Mouse (Mus musculus): ENCODE results near the gene Ptprt.
A peak's percentile ranks its signal among the peaks of the same experiment; 100 is the strongest.

The Ptprt gene

DNA sequence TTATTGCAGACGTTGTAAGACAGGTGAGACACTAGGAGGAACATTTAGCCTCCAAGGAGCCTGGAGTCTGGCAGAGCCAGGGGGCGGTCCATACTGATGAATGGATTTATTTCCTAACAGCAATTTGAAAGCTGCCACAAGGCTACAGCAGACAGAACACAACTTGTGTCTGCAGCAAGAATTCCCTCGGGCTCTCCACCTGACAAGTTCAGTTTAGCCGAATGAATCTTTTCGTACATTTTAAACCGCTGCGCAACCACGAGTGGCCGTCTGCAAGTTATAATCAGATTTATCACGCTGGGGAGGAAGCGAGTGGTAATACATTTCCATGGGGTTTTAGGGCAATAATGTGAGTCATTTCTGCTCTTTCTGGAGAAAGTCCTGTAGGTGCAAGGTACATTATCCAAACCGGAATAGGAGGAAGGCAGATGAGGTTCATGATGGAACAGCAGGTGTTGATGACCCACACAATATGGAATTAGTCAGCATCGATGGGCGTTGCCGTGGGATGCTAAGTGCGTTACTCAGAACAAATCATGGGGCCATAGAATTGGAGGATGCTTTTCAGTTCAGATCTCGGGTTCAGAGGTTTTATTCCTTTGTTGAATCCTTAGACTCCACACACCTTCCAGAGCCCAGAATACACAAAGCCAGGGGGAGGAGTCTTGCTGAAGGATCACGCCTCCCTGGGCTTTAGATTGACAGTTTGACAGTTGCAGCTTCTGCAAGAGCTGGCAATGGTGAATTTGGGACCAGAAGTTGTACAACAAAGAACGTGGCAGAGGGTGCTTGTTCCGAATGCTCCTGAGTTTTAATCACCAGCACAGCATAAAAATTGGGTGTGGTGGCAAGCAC is 478.1 kb downstream of the Ptprt start:
- no peak for DNase-seq

GRCm38 (mm10) chr2:162181826-162182225 is 479.1 kb downstream of the Ptprt start:
- DNase-seq, result no peak

DNA sequence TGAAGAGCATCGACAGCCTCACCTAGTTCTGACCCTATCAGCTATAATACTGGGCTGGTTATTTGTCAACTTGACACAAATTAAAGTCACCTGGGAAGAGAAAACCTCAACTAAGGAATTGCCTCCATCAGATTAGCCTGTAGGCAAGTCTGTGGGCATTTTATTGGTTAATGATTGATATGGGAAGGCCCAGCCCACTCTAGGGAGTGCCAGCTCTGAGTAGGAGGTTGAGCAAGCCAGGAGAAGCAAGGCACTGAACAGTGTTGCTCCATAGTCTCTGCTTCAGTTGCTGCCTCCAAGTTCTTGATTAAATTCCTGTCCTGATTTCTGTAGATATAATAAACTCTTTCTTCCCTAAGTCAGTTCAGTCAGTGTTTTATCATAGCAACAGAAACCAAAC is 488.4 kb downstream of the Ptprt start:
- peak; percentile 16 to 21 for DNase-seq

DNA sequence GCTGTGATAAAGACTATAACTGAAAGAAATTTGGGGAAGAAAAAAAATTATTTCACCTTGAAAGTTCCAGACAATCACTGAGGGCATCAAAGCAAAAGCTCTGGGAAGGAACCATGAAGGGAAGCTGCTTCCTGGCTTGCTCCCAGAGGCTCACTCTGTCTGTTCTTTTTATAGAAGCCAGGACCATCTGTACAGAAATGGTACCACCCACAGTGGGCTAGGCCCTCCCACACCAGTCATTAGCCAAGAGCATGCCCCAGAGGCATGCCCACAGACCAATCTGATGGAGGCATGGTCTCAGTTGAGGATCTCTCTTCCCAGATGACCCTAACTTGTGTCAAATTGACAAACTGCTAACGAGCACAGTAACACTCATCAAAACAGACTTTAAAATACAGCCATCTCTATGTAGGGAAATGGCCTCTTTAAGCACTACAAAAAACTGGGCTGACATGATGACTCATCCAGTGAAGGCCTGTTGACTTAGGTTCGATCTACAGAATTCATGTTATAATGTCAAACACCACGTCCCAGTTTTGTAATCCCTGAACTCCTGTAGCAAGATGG is 519.0 kb downstream of the Ptprt start:
- DNase-seq, result no peak

DNA sequence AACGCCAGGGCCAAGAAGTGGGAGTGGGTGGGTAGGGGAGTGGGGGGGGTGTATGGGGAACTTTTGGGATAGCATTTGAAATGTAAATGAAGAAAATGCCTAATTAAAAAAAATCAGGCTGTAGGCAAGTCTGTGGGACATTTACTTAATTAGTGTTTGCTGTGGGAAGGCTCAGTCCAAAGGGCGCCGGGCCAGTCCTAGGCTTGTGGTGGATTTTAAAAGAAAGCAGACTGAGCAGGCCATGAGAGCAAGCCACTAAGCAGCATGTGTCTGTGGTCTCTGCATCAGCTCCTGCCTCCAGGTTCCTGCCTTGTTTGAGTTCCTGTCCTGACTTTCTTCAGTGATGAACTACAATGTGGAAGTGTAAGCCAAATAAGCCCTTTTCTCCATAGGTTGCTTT is 524.8 kb downstream of the Ptprt start:
- peak; percentile 29 to 62 for DNase-seq

- peak; percentile 28 to 45 for DNase-seq
These were observed 529.2 kb downstream of the Ptprt start for GRCm38 (mm10) chr2:162131607-162132304.

DNA sequence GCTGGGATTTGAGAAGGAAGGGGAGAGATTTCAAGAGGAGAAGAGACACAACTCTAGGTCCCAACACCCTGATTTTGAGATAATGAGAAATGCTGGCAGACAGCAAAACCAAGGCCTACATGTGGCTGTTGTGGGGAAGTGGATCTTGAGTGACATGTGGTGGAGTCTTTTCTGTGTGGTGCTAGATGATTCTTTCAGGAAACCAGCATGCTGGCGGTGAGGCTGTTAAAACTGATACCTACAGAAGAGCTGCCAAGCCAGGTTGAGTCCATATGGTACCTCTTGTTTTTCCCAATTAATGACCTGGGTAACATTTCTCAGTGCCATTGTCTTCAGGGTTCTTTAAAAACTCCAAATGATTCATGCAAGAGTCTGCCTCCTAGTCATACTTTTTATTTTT is 531.1 kb downstream of the Ptprt start:
- no peak for DNase-seq

- no peak for DNase-seq
These were observed 542.9 kb downstream of the Ptprt start for GRCm38 (mm10) chr2:162118041-162118440.

GRCm38 (mm10) chr2:162082391-162082790 is 578.6 kb downstream of the Ptprt start:
- DNase-seq, result no peak

- DNase-seq, result no peak
These were observed 580.1 kb downstream of the Ptprt start for GRCm38 (mm10) chr2:162080717-162081398.

DNA sequence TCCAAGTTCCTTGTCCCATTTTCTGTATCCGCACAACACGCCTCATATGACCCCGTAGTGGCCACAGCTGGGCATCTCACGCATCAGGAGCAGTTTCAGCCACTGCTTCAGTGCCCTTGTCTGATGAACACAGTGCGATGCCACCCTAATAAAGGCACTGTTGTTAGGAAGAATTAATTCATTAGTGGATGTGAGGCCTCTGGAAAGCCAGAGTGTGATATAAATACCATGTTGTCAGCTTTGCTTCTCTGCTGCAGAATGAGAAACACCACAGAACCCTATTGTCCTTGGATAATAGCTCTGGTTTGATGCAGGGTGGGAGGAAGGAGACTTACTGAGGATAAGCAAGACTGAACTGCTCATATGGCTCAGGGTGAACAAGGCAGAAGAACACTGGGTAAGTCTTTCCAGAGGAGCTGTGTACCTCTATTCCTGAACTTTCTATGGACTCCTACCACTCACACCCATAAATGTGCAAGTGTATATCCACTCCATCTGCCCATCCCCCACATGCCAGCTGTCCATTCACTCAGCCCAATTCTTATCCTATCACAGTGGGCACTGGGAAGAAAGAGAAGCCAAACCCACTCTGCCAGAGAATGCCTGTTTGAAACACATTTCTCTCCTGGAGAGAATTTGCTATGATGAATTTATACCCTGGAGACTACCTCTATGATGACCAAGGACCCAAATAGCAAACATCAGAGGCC is 582.2 kb downstream of the Ptprt start:
- no peak for DNase-seq

- peak; percentile 26 to 29 for DNase-seq
These were observed 608.1 kb downstream of the Ptprt start for GRCm38 (mm10) chr2:162052816-162053215.

GRCm38 (mm10) chr2:162050198-162050597 is 610.7 kb downstream of the Ptprt start:
- peak; percentile 4 to 8 for DNase-seq

DNA sequence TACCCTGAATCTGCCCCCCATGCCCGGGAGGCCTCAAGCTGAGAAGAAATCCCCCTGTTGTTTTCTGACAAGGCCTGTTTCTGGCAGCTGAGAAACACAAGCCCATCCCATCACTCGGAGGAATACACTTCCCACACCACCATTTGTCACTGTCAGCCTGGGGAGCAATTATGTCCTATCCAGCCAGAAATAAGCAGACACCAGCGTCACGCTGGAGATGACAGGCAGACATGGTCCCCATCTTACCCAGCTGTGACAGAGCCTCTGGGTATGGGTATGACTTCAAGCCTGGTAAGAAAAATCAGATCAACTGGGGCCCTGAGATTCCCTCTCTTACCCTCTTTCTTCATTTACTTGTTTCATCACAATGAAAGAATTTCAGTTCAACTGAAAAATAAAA is 625.3 kb downstream of the Ptprt start:
- DNase-seq, result no peak

- no peak for DNase-seq
These were observed 629.3 kb downstream of the Ptprt start for GRCm38 (mm10) chr2:162031636-162032035.

- no peak for DNase-seq
These were observed 659.9 kb downstream of the Ptprt start for GRCm38 (mm10) chr2:162001016-162001415.

DNA sequence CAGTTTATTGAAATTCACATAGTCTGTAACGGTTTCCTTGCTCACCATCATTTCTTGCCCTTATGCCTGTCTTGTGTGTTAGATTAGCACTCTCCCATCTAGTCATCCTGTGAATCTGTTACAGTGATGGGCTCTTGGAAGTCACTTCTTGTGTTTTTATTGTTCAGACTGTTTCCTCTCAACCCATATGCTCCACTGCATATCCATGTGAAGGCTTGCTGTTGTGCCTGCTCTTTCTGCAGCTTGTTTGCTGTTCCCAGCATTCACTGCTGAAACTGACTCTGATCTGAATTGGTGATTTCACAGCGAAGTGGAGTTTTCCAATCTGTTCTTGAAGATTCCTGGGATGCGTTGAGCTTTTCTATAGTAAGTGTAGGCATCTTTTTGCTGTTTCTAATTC is 678.6 kb downstream of the Ptprt start:
- no peak for DNase-seq

GRCm38 (mm10) chr2:161961179-161962163 is 699.5 kb downstream of the Ptprt start:
- DNase-seq, result peak; percentile 2 to 29

DNA sequence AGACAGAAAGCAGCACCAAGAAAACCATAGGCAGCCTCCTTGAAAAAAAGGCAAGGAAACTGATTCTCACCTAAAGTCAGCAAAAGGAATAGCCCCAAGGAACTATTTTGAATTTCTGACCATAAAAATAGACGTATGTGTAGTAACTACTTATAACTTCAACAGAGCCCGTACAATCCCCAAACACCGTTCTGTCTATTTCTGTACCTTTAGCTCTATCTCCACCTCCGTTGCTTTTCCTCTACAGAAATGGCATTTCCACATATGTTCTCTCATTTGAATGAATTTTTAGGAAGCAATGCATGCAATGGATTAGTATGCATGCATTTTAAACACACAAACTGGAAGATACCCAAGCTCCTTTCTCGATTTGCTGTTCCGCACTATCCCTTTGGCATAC is 715.5 kb downstream of the Ptprt start:
- DNase-seq, result no peak

GRCm38 (mm10) chr2:161944689-161945088 is 716.3 kb downstream of the Ptprt start:
- DNase-seq, result no peak

DNA sequence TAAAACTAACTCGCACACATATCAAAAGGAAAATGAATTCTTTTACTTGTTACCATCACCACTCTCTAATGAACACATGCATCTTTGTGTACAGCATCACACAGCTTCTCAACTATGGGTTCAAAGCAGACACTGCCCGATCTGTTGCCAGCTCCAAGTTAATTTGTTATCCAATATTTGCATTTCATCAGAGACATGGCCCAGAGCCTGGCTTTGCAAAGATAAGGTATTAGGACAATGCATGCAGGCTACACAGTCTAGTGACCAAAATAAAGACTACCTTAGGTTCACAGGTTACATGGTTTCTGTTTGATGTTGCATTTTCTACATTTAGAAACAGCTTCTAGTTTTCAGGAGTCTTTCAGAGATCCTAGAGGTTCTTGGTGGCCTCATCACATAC is 719.0 kb downstream of the Ptprt start:
- DNase-seq, result no peak
